ENCODE assay signal across 20 mouse cellular contexts in the genomic region with DNA sequence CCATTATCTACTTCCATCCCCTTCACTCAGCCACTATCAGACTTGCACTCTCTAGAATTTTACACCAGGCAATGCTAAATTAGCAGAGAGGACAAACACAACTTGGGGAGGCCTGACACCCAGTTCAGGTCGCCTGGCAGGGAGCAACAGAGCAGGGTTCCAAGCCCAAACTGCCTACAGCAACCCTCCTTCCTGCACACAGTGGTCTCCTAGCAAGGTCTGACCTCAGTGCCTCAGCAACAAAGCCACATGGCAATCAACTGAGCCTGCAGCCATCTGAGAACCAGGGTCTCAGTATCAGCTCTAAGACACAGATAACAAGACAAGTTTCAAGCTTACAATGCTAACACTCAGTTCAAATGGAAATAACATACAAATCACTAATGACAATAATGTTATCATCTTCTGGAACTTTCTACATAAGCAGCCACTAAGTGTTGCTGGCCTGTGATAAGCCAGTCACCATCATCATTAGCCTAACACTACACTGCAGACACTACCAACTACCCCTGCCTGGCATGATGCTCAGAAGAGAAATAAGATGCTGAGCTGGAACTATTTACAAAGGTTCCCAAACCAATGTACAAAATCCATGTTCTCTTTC.
DNase-seq lines count a peak whose midpoint lies in the region; ATAC-seq and TF ChIP-seq lines count a peak whose summit lies in the region.
"Had no signal": no experiment of that assay in that cellular context is flagged by ENCODE, and none has a peak within 500 bp of the region (broad histone marks: within the 10 kb centered on the region; RNA-seq: fewer than 3 reads in every experiment).

No protein-coding gene starts in this region.

- H3K4me2 ChIP-seq in liver, embryonic 11.5 days, result no peak overlapping the region
- H3K4me2 ChIP-seq in liver, postnatal 0 days (ENCODE audit: low read depth, low read length), result no peak overlapping the region
- H3K4me2 ChIP-seq in intestine, embryonic 16.5 days (ENCODE audit: low read depth, low read length), result no peak overlapping the region
- H3K4me2 ChIP-seq: embryonic facial prominence, embryonic 13.5 days; forebrain, embryonic 12.5 days; hindbrain, embryonic 14.5 days had no signal

- TF ChIP-seq POLR2A in MEL (IDR thresholded peaks at IDR 0.05; ENCODE audit: control insufficient read depth in 1 of 2, insufficient read depth in 1 of 2, low read depth in 1 of 2, low read length in 2 of 2, poor library complexity in 1 of 2), result no peak

- no peak for TF ChIP-seq CTCF in liver, postnatal 0 days (IDR thresholded peaks at IDR 0.05; ENCODE audit: low read depth)
- TF ChIP-seq CTCF in MEL (IDR thresholded peaks at IDR 0.05 in 2 of 3, conservative IDR thresholded peaks at IDR 0.05 in 1 of 3; ENCODE audit: control insufficient read depth in 1 of 3, insufficient read depth in 1 of 3, low read depth in 2 of 3, low read length in 3 of 3, poor library complexity in 1 of 3, severe bottlenecking in 1 of 3), result no peak

- no peaks in the 10 kb centered on the region for H3K27me3 ChIP-seq in heart, embryonic 10.5 days (ENCODE audit: insufficient read depth, poor library complexity, severe bottlenecking)
- H3K27me3 ChIP-seq in liver, embryonic 11.5 days (replicated peaks; ENCODE audit: control insufficient read depth, insufficient read depth, low read length), result no peaks in the 10 kb centered on the region
- H3K27me3 ChIP-seq in liver, postnatal 0 days (ENCODE audit: insufficient read depth, low read length), result no peaks in the 10 kb centered on the region
- H3K27me3 ChIP-seq in MEL (ENCODE audit: control insufficient read depth in 1 of 2, insufficient read depth in 2 of 2, low read length in 2 of 2), result no peaks in the 10 kb centered on the region
- no peaks in the 10 kb centered on the region for H3K27me3 ChIP-seq in intestine, embryonic 16.5 days (replicated peaks; ENCODE audit: control insufficient read depth, insufficient read depth, low read length)
- H3K27me3 ChIP-seq: embryonic facial prominence, embryonic 13.5 days; forebrain, embryonic 12.5 days; Patski had no signal

- no peaks in the 10 kb centered on the region for H3K9me3 ChIP-seq in heart, embryonic 10.5 days
- H3K9me3 ChIP-seq in liver, embryonic 11.5 days (ENCODE audit: control insufficient read depth, low read length), result no peaks in the 10 kb centered on the region
- no peaks in the 10 kb centered on the region for H3K9me3 ChIP-seq in liver, postnatal 0 days (ENCODE audit: low read length)
- no peaks in the 10 kb centered on the region for H3K9me3 ChIP-seq in MEL (replicated peaks; ENCODE audit: insufficient read depth, low read length)
- H3K9me3 ChIP-seq in intestine, embryonic 16.5 days (ENCODE audit: control insufficient read depth, low read length), result no peaks in the 10 kb centered on the region
- H3K9me3 ChIP-seq: embryonic facial prominence, embryonic 13.5 days; forebrain, embryonic 12.5 days; hindbrain, embryonic 10.5 days had no signal

- no peak for DNase-seq in heart, embryonic 10.5 days (ENCODE audit: low spot score)
- DNase-seq in heart, postnatal 4 days, result no peak
- no peak for DNase-seq in liver, embryonic 11.5 days (ENCODE audit: low spot score)
- DNase-seq in liver, postnatal 0 days, result no peak
- DNase-seq in MEL (ENCODE audit: low read depth, low spot score), result peak; percentile 55
- DNase-seq: adrenal gland, postnatal 14 days; cerebellum, adult 11-12 months; cerebellum, adult 9-10 months; cerebellum, postnatal 25 days; gastrocnemius, postnatal 10 days; heart, postnatal 10 days had no signal

- H3K79me2 ChIP-seq in MEL (ENCODE audit: control insufficient read depth, insufficient read depth, low read length, poor library complexity), result no peaks in the 10 kb centered on the region

- WGBS in heart, embryonic 10.5 days, result 48% methylated on average over 1 of the region's 1 CpGs
- WGBS in liver, embryonic 11.5 days, result 43% methylated on average over 1 of the region's 1 CpGs
- 71% methylated on average over 1 of the region's 1 CpGs for WGBS in liver, postnatal 0 days (ENCODE audit: insufficient replicate concordance)
- 81% methylated on average over 1 of the region's 1 CpGs for WGBS in intestine, embryonic 16.5 days

- H3K9ac ChIP-seq in liver, embryonic 11.5 days (ENCODE audit: low read depth, low read length), result no peak overlapping the region
- no peak overlapping the region for H3K9ac ChIP-seq in liver, postnatal 0 days (replicated peaks)
- no peak overlapping the region for H3K9ac ChIP-seq in MEL (ENCODE audit: control insufficient read depth, low read depth, low read length, poor library complexity, severe bottlenecking)
- H3K9ac ChIP-seq in intestine, embryonic 16.5 days (ENCODE audit: low read depth, low read length), result no peak overlapping the region
- H3K9ac ChIP-seq: embryonic facial prominence, embryonic 13.5 days; forebrain, embryonic 12.5 days; hindbrain, embryonic 14.5 days had no signal

- TF ChIP-seq EP300 in liver, postnatal 0 days (IDR thresholded peaks at IDR 0.05; ENCODE audit: low read depth), result no peak
- TF ChIP-seq EP300 in MEL (IDR thresholded peaks at IDR 0.05; ENCODE audit: low read depth in 1 of 2, low read length in 2 of 2), result peak; percentile 50 to 55

- H3K27ac ChIP-seq in heart, embryonic 10.5 days, result peak overlapping the region; percentile 62
- H3K27ac ChIP-seq in liver, embryonic 11.5 days (ENCODE audit: low read depth, low read length), result no peak overlapping the region
- no peak overlapping the region for H3K27ac ChIP-seq in liver, postnatal 0 days (ENCODE audit: low read depth)
- peak overlapping the region; percentile 36 for H3K27ac ChIP-seq in MEL (ENCODE audit: control insufficient read depth, low read depth, low read length)
- H3K27ac ChIP-seq in intestine, embryonic 16.5 days (ENCODE audit: low read length), result no peak overlapping the region
- H3K27ac ChIP-seq: embryonic facial prominence, embryonic 13.5 days; forebrain, embryonic 12.5 days; hindbrain, embryonic 10.5 days; hindbrain, embryonic 14.5 days had no signal

- no peak for TF ChIP-seq RAD21 in MEL (IDR thresholded peaks at IDR 0.05; ENCODE audit: low read depth, low read length)

- ATAC-seq in liver, embryonic 11.5 days (replicated peaks; ENCODE audit: low FRiP score), result 0 out of 2 replicates have a peak, but pooled peaks have one; percentile 41
- ATAC-seq in liver, postnatal 0 days, result no peak
- ATAC-seq in megakaryocyte-erythroid progenitor cell, adult 5-6 weeks (replicated peaks; ENCODE audit: low FRiP score, low TSS enrichment, poor library complexity, severe bottlenecking), result peak; percentile 70
- no peak for ATAC-seq in intestine, embryonic 16.5 days
- ATAC-seq: activated CD4-positive, CD25-positive, alpha-beta regulatory T cell, adult 4 months; forebrain, embryonic 16.5 days; Patski had no signal

- H3K4me1 ChIP-seq in heart, embryonic 10.5 days, result peaks cover 40% of the 10 kb centered on the region
- peaks cover 3% of the 10 kb centered on the region for H3K4me1 ChIP-seq in liver, embryonic 11.5 days (replicated peaks; ENCODE audit: control insufficient read depth, insufficient read depth, low read length)
- no peaks in the 10 kb centered on the region; the same call in 1 of the 2 replicates for H3K4me1 ChIP-seq in liver, postnatal 0 days (ENCODE audit: insufficient read depth)
- peaks cover 16 to 21% of the 10 kb centered on the region in 2 experiments for H3K4me1 ChIP-seq in MEL (ENCODE audit: control insufficient read depth in 1 of 2, insufficient read depth in 2 of 2, low read length in 2 of 2)
- H3K4me1 ChIP-seq in intestine, embryonic 16.5 days (ENCODE audit: control insufficient read depth, insufficient read depth, low read length), result no peaks in the 10 kb centered on the region

- H3K36me3 ChIP-seq in heart, embryonic 10.5 days, result no peaks in the 10 kb centered on the region
- H3K36me3 ChIP-seq in liver, embryonic 11.5 days (ENCODE audit: control insufficient read depth, insufficient read depth, low read length), result no peaks in the 10 kb centered on the region
- no peaks in the 10 kb centered on the region for H3K36me3 ChIP-seq in liver, postnatal 0 days (replicated peaks; ENCODE audit: insufficient read depth, low read length)
- H3K36me3 ChIP-seq in MEL (ENCODE audit: control insufficient read depth in 1 of 2, insufficient read depth in 2 of 2, low read length in 2 of 2), result peaks cover 0 to 34% of the 10 kb centered on the region in 2 experiments; a peak in 2 of 4 replicates
- H3K36me3 ChIP-seq in intestine, embryonic 16.5 days (ENCODE audit: control insufficient read depth, insufficient read depth, low read length), result no peaks in the 10 kb centered on the region
- H3K36me3 ChIP-seq: embryonic facial prominence, embryonic 13.5 days; forebrain, embryonic 12.5 days; hindbrain, embryonic 10.5 days had no signal

- no peak overlapping the region for H3K4me3 ChIP-seq in heart, embryonic 10.5 days
- no peak overlapping the region for H3K4me3 ChIP-seq in liver, embryonic 11.5 days (ENCODE audit: low read depth, low read length)
- H3K4me3 ChIP-seq in liver, postnatal 0 days (ENCODE audit: low read depth, low read length), result no peak overlapping the region
- H3K4me3 ChIP-seq in MEL (ENCODE audit: control insufficient read depth in 1 of 2, insufficient read depth in 1 of 2, low read depth in 2 of 2, low read length in 2 of 2), result no peak overlapping the region
- H3K4me3 ChIP-seq in intestine, embryonic 16.5 days (ENCODE audit: low read length), result no peak overlapping the region
- H3K4me3 ChIP-seq: embryonic facial prominence, embryonic 13.5 days; forebrain, embryonic 12.5 days; hindbrain, embryonic 10.5 days had no signal

TF ChIP-seq in MEL, 35 proteins besides CTCF, POLR2A, EP300 and RAD21 (continues in another document):
- TF ChIP-seq BHLHE40 (IDR thresholded peaks at IDR 0.05; ENCODE audit: borderline replicate concordance, low read depth, low read length) (no peak), TBP (IDR thresholded peaks at IDR 0.05; ENCODE audit: low read depth, low read length) (no peak), TCF12 (IDR thresholded peaks at IDR 0.05; ENCODE audit: low read depth, low read length) (0 out of 2 replicates have a peak, but pooled peaks have one; percentile 37), CHD2 (IDR thresholded peaks at IDR 0.05; ENCODE audit: low read length) (no peak), MAX (IDR thresholded peaks at IDR 0.05; ENCODE audit: low read length) (peak; percentile 47; the same call in 1 of the 2 replicates), MYB (IDR thresholded peaks at IDR 0.05; ENCODE audit: low read depth, low read length) (no peak), MEF2A (IDR thresholded peaks at IDR 0.05; ENCODE audit: extremely low read depth, insufficient replicate concordance, low read depth, low read length, poor library complexity, severe bottlenecking) (no peak), MXI1 (IDR thresholded peaks at IDR 0.05; ENCODE audit: low read depth, low read length) (peak; percentile 58), UBTF (IDR thresholded peaks at IDR 0.05; ENCODE audit: borderline replicate concordance, insufficient read depth, low read depth, low read length) (no peak), SIN3A (IDR thresholded peaks at IDR 0.05; ENCODE audit: low read length) (no peak), ETS1 (IDR thresholded peaks at IDR 0.05; ENCODE audit: low read depth, low read length) (peak; percentile 60; the same call in 1 of the 2 replicates), TAL1 (IDR thresholded peaks at IDR 0.05; ENCODE audit: low read length) (peak; percentile 38; the same call in 1 of the 2 replicates)

Comparison
In these comparisons a context has a peak if more than half of its experiments do, and no peak if none do; other contexts are left out.
1. ATAC-seq: peak in liver, embryonic 11.5 days (single experiment) and megakaryocyte-erythroid progenitor cell, adult 5-6 weeks (single experiment); none in liver, postnatal 0 days (single experiment) and intestine, embryonic 16.5 days (single experiment).
2. H3K27ac ChIP-seq: peak in heart, embryonic 10.5 days (single experiment) and MEL (single experiment); none in liver, embryonic 11.5 days (single experiment), liver, postnatal 0 days (single experiment) and intestine, embryonic 16.5 days (single experiment).